ENCODE assay signal across 12 mouse cellular contexts in genomic region chr2:178329986-178330385, GRCm38 (mm10).
A peak's percentile ranks its signal among the peaks of the same experiment; 100 is the strongest.
DNase-seq lines count a peak whose midpoint lies in the region; ATAC-seq and TF ChIP-seq lines count a peak whose summit lies in the region.
"Had no signal": no experiment of that assay in that cellular context is flagged by ENCODE, and none has a peak within 500 bp of the region (broad histone marks: within the 10 kb centered on the region; RNA-seq: fewer than 3 reads in every experiment).

No protein-coding gene starts in this region.

- H3K9me3 ChIP-seq in heart, embryonic 12.5 days (replicated peaks), result no peaks in the 10 kb centered on the region
- H3K9me3 ChIP-seq in lung, embryonic 14.5 days (ENCODE audit: low read depth, low read length), result no peaks in the 10 kb centered on the region
- no peaks in the 10 kb centered on the region for H3K9me3 ChIP-seq in midbrain, embryonic 16.5 days (replicated peaks; ENCODE audit: control insufficient read depth, low read length, poor library complexity, severe bottlenecking)

- H3K4me3 ChIP-seq in heart, embryonic 12.5 days, result no peak overlapping the region
- H3K4me3 ChIP-seq in lung, embryonic 14.5 days (ENCODE audit: low read depth, low read length), result no peak overlapping the region
- H3K4me3 ChIP-seq in midbrain, embryonic 16.5 days (ENCODE audit: low read depth, low read length), result peak overlapping the region; percentile 33
- H3K4me3 ChIP-seq: myocyte had no signal

- H3K4me2 ChIP-seq in heart, embryonic 12.5 days, result peak overlapping the region; percentile 37
- no peak overlapping the region for H3K4me2 ChIP-seq in lung, embryonic 14.5 days
- peak overlapping the region; percentile 59 for H3K4me2 ChIP-seq in midbrain, embryonic 16.5 days (ENCODE audit: low read length)
- H3K4me2 ChIP-seq: liver, embryonic 11.5 days had no signal

- H3K27me3 ChIP-seq in heart, embryonic 12.5 days (replicated peaks), result no peaks in the 10 kb centered on the region
- no peaks in the 10 kb centered on the region for H3K27me3 ChIP-seq in lung, embryonic 14.5 days (ENCODE audit: insufficient read depth, low read length)
- no peaks in the 10 kb centered on the region for H3K27me3 ChIP-seq in midbrain, embryonic 16.5 days (ENCODE audit: control insufficient read depth, insufficient read depth, low read depth, low read length)

- no peak for TF ChIP-seq CTCF in lung, embryonic 14.5 days (IDR thresholded peaks at IDR 0.05; ENCODE audit: low read depth)

- H3K9ac ChIP-seq in heart, embryonic 12.5 days, result no peak overlapping the region
- H3K9ac ChIP-seq in lung, embryonic 14.5 days, result no peak overlapping the region
- H3K9ac ChIP-seq in midbrain, embryonic 16.5 days (ENCODE audit: low read depth, low read length), result peak overlapping the region; percentile 36; the same call in 1 of the 2 replicates

- ATAC-seq in heart, embryonic 12.5 days (ENCODE audit: insufficient number of reproducible peaks, low FRiP score), result no peak
- ATAC-seq in lung, embryonic 14.5 days (ENCODE audit: insufficient read depth), result no peak
- no peak for ATAC-seq in midbrain, embryonic 16.5 days

- no peaks in the 10 kb centered on the region for H3K36me3 ChIP-seq in heart, embryonic 12.5 days
- no peaks in the 10 kb centered on the region for H3K36me3 ChIP-seq in lung, embryonic 14.5 days (ENCODE audit: insufficient read depth)
- peaks cover 16% of the 10 kb centered on the region for H3K36me3 ChIP-seq in midbrain, embryonic 16.5 days (ENCODE audit: control insufficient read depth, insufficient read depth, low read length)

- DNase-seq in heart, adult 8-10 months (ENCODE audit: low spot score), result no peak
- DNase-seq in lung, embryonic 14.5 days, result peak; percentile 55
- DNase-seq in lung, postnatal 36 days, result no peak
- peak; percentile 13 for DNase-seq in ZHBTc4 (ENCODE audit: low read depth, low spot score)
- no peak for DNase-seq in T-cell, adult 2 months (ENCODE audit: low spot score)
- no peak for DNase-seq in gastrocnemius, postnatal 25 days
- DNase-seq: lung, postnatal 4 days; thymus, postnatal 14 days had no signal

- H3K4me1 ChIP-seq in heart, embryonic 12.5 days (replicated peaks), result peaks cover 29% of the 10 kb centered on the region
- H3K4me1 ChIP-seq in lung, embryonic 14.5 days (ENCODE audit: insufficient read depth), result no peaks in the 10 kb centered on the region
- peaks cover 30% of the 10 kb centered on the region for H3K4me1 ChIP-seq in midbrain, embryonic 16.5 days (ENCODE audit: control insufficient read depth, insufficient read depth, low read length)

- no peak overlapping the region; the same call in 1 of the 2 replicates for H3K27ac ChIP-seq in heart, embryonic 12.5 days (ENCODE audit: poor library complexity, severe bottlenecking)
- H3K27ac ChIP-seq in lung, embryonic 14.5 days (ENCODE audit: low read depth), result no peak overlapping the region
- H3K27ac ChIP-seq in midbrain, embryonic 16.5 days (ENCODE audit: low read length), result peak overlapping the region; percentile 60

- WGBS in heart, embryonic 12.5 days, result 45% methylated on average over 1 of the region's 1 CpGs
- whole genome bisulfite sequencing in lung, embryonic 14.5 days, result 67% methylated on average over 1 of the region's 1 CpGs
- 49% methylated on average over 1 of the region's 1 CpGs for WGBS in midbrain, embryonic 16.5 days

Comparison
In these comparisons a context has a peak if more than half of its experiments do, and no peak if none do; other contexts are left out.
1. DNase-seq: peak in lung, embryonic 14.5 days (single experiment) and ZHBTc4 (single experiment); none in heart, adult 8-10 months (single experiment), lung, postnatal 36 days (single experiment), T-cell, adult 2 months (single experiment) and gastrocnemius, postnatal 25 days (single experiment).